Mouse (Mus musculus) v-Abl transformed pro-B cells (cell line): Measurements from ENCODE around the gene Ints7.

Source experiments
- in situ Hi-C, 2 experiments: fragments of 400-800 bp; cut with MboI; formaldehyde crosslinking; loops; one replicate each; pipeline ENCODE4 v1.15.1; 2025; ENCODE audit not compliant: unreplicated experiment in 2 of 2

Ints7 gene

GRCm38 (mm10) chr1:191575458-191576247, at the start of gene Ints7, which contains the start of gene Dtl:
Gene Ints7, plus strand, starts transcription at chr1:191575636.
Gene Dtl, minus strand, starts transcription at chr1:191575544.
- in situ Hi-C loops, result loop anchor here in 1 of 2 experiments (5.0 to 10.0 kb wide), 2 partner anchors 242 to 641 kb away; no protein-coding TSS in a partner anchor

DNA sequence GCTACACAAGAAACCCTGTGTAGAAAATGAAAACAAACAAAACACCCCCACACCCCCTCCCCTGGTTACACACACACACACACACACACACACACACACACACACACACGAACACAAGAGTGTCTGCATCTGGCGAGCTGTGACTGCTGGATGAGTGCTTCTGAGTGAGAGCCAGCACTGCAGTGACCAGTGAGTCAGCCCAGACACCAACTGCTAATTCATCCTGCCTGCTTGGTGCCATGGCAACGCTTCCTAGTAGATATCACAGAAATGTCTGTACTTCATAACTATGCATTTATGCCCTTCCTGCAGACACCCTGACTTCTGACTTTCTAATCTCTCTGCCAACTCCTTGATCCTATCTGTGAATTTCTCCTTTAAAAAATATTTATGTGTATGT, 48.3 kb upstream of the Ints7 start:
- in situ Hi-C loops, result no loop called here

GRCm38 (mm10) chr1:191527921-191528612, 47.4 kb upstream of the Ints7 start:
- in situ Hi-C loops, result no loop called here

DNA sequence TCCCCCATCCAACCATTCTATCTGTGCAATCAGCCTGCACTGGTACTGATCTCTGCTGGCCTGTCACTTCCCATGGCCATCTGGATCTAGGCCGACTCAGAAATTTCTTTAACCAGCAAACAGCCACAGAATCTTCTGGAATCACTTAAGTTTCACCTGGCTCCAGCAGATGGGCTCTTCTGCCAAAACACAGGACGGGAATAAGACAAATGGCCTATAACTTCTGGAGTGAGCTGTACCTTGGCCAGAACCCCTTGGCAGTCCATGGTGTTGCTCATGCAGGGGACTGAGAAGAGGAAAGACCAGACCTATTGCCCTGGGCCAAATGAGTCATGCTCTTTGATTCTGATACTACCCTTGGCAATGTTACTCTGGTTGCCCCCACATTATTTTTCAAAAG, 46.0 kb upstream of the Ints7 start:
- in situ Hi-C loops, result no loop called here

DNA sequence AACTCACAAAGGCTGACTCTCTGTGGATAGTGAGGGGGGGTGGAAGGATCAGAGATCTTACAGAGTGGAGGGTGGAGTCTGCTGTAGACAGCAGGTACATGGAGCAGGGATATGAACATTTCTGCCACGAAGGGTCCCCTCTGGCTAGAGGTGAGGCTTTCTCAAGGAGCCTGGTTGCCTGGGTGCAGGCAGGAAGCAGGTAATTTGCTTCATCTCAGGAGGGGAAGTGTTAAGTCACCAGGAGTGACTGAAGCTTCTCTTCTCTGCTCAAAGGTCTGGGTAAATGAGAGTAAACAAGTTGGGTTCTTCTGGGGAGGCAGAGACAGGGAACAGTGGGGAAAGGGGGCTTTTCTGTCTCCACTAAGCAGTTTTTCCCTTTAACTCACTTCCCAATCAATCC, 44.4 kb upstream of the Ints7 start:
- in situ Hi-C loops, result no loop called here

GRCm38 (mm10) chr1:191534896-191535295, 40.5 kb upstream of the Ints7 start:
- in situ Hi-C loops, result no loop called here

- in situ Hi-C loops, result loop anchor here in 1 of 2 experiments (5.0 kb wide), 1 partner anchor 58 kb away; no protein-coding TSS in a partner anchor
Observed at GRCm38 (mm10) chr1:191540300-191540699, 35.1 kb upstream of the Ints7 start.

DNA sequence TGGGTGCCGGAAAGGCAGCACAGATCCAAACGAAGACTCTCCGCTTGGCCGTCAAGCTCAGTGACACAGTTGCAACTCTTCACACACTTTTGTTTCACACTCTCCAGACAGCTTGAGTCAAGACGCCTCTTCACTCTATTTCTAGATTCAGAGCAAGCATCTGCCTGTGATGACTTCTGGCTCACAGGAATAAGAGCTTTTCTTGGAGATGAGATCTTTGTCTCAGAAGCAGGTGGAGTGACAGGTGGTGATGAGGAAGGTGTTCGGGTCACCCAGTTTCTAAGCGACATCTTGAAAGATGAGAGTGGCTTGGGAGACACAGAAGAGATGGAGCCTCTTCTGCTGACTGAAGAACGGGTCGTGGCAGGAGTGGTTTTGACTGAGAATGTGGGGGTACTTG, 34.4 kb upstream of the Ints7 start:
- in situ Hi-C loops, result loop anchor here in 1 of 2 experiments (5.0 kb wide), 1 partner anchor 59 kb away; no protein-coding TSS in a partner anchor

DNA sequence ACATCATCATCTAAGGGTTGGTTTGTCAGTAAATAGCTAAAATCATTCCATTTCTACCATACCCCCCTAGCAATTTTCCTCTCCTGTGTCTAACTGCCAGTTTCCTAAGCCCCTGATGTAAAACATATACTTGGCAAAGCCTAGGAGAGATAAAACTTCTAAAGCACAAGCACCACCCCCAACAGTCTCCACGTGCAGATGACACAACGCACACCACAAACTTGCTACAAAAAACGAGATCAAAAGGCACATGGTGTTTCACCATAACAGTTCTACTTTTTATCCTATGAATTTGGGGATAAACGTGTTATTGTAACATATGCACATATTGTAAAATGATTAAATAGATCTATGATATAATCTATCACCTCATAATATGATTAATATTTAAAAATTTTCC, 33.8 kb upstream of the Ints7 start:
- in situ Hi-C loops, result loop anchor here in 1 of 2 experiments (5.0 kb wide), 1 partner anchor 59 kb away; no protein-coding TSS in a partner anchor

DNA sequence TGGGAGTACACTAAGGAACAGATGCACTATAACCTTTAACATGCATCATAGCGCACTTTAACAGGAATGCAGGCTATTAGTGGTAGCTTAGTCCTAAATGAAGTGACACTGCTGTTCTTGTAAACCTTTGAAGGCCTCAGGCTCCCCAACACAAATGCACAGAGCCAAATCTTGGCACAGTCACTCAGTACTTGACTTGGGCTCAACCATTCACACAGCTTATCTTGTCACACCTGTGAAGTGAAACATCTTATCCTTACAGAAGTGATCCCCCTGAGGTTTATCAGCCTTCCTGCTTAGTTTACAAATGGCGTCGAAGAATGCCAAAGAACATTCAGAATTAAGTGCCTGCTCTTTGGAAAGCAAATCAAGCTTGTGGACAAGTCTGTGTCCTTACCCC, 31.7 kb upstream of the Ints7 start:
- in situ Hi-C loops, result loop anchor here in 1 of 2 experiments (5.0 kb wide), 1 partner anchor 61 kb away; no protein-coding TSS in a partner anchor

DNA sequence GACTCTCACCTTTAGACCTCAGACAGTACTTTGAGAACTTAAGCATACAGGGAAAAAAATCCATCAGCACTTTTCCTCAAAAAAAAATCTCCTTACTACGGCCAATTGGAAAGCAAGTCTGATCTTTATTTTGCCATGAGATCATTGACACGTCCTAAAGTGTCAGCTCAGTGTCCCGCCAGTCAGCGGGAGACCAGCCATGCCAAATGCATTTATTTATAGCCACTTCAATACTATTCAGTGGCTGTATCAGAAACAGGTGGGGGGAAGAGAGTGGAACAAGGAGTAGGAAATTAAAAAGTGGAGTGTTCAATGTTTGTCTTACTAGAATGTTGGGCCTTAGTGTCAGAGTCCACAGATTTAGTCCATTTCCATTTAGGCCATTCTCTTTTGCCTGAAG, 24.6 kb upstream of the Ints7 start:
- in situ Hi-C loops, result no loop called here

- in situ Hi-C loops, result no loop called here
Observed at GRCm38 (mm10) chr1:191557109-191557508, 18.3 kb upstream of the Ints7 start.

DNA sequence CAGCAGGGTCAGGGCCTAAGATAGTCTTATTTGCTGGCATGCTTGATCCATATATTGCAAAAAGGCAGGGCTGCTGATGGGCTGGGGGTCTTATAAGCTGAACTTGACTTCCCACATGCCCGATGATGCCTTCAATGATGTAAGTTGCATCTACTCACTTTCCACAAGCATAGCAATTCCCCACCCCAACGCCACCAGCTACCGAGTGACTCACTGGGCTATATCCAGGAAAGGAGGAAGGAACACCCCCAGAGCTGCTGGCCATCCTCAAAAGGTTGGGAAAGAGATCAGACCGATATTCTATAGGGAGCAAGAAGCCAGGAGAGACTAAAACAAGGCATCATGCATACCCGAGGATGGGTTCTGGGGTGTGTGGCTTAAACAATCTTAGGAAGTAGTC, 15.7 kb upstream of the Ints7 start:
- in situ Hi-C loops, result loop anchor here (5.0 to 10.0 kb wide), 3 partner anchors 167 to 255 kb away; no protein-coding TSS in a partner anchor

DNA sequence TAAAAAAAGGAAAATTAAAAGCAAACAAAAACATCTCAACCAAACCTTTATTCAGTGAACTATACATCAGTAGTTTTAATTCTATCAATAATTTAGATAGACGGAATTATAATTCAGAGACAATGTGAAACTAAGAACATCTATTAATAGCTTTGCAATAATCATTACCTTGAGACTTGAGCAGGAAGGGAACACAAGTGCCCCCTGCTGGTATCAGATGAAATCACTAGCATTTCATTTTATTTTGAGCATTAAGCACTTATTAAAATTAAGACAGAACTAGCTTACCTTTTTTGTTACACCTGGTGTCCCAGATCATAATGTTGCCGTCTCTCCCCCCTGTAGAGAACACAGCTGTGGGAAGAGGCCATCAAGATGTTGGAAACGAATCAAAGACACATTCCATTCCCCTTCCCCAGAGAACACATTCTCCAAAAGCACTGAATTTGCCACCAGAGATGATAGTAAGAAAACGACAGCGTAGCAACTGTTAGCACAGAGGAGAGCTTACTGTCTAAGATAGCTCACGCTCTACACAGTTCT, 12.5 kb upstream of the Ints7 start:
- in situ Hi-C loops, result loop anchor here (5.0 to 10.0 kb wide), 3 partner anchors 171 to 258 kb away; no protein-coding TSS in a partner anchor

DNA sequence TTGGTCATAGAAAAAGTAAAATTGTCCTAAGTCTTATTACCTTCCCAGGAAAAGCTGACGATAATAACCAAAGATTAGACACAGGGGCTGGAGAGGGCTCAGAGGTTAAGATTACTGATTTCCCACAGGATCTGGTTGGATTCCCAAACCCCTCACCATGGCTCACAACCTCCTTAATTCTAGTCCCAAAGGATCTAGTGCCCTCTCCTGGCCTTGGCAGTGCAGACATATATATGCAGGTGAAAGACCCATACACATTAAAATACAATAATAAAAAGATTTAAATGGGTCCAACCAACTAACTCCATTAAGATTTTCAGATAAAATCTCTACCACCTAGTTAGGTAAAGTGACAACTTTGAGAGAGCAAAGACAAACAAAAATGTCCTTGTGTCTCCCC, 7.6 kb upstream of the Ints7 start:
- in situ Hi-C loops, result loop anchor here (5.0 to 10.0 kb wide), 5 partner anchors 91 to 471 kb away; partner anchors contain the start of gene Batf3 (in 1 of the 2)

- in situ Hi-C loops, result loop anchor here (5.0 to 10.0 kb wide), 7 partner anchors 92 to 635 kb away; partner anchors contain the start of gene Batf3 (in 1 of the 2)
Observed at GRCm38 (mm10) chr1:191569625-191570024, 5.8 kb upstream of the Ints7 start.

GRCm38 (mm10) chr1:191570415-191570814, 5.0 kb upstream of the Ints7 start:
- in situ Hi-C loops, result loop anchor here (5.0 to 10.0 kb wide), 2 partner anchors 628 to 636 kb away; no protein-coding TSS in a partner anchor

GRCm38 (mm10) chr1:191573906-191574639, 1.4 kb upstream of the Ints7 start:
- in situ Hi-C loops, result loop anchor here (5.0 to 10.0 kb wide), 2 partner anchors 632 to 639 kb away; no protein-coding TSS in a partner anchor

GRCm38 (mm10) chr1:191574871-191575457, 472 bp upstream of the Ints7 start:
- in situ Hi-C loops, result loop anchor here (5.0 to 10.0 kb wide), 3 partner anchors 242 to 640 kb away; no protein-coding TSS in a partner anchor
